In the genomic region with DNA sequence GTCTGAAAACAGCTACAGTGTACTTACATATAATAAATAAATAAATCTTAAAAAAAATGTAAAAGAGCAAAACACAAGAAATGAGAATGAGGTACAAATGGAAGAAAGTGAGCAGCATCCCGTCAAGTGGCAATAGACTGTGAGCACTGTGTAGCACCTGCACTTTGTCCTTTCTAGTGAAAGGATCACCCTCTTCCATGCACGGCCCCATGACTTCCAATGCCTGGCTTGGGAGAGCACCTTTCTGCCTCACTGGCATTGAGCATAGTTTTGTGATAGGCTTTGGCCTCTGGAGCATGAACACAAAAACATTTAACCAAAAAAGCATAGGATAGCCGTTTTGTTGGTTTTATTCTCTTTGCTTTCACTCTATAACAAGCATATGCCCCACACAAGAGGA, we compare ENCODE assay signal across 24 mouse cellular contexts.
"Had no signal": no experiment of that assay in that cellular context is flagged by ENCODE, and none has a peak within 500 bp of the region (broad histone marks: within the 10 kb centered on the region; RNA-seq: fewer than 3 reads in every experiment).

No protein-coding gene starts in this region.

- H3K27me3 ChIP-seq: heart, embryonic 12.5 days; hindbrain, embryonic 12.5 days; limb, embryonic 12.5 days; liver, embryonic 12.5 days; liver, embryonic 15.5 days had no signal

- H3K4me3 ChIP-seq: gastrocnemius, adult 2 months; heart, embryonic 10.5 days; heart, embryonic 12.5 days; hindbrain, embryonic 10.5 days; hindbrain, embryonic 12.5 days; layer of hippocampus, adult 2 months; left cerebral cortex, adult 2 months; limb, embryonic 10.5 days; limb, embryonic 12.5 days; liver, embryonic 12.5 days; liver, embryonic 15.5 days had no signal

- H3K9ac ChIP-seq: heart, embryonic 12.5 days; hindbrain, embryonic 12.5 days; hindbrain, embryonic 14.5 days; limb, embryonic 12.5 days; liver, embryonic 12.5 days; liver, embryonic 15.5 days; liver, postnatal 0 days had no signal

- H3K36me3 ChIP-seq: hindbrain, embryonic 12.5 days; limb, embryonic 12.5 days had no signal

- H3K27ac ChIP-seq: gastrocnemius, adult 2 months; heart, embryonic 10.5 days; hindbrain, embryonic 10.5 days; hindbrain, embryonic 12.5 days; hindbrain, embryonic 14.5 days; layer of hippocampus, adult 2 months; left cerebral cortex, adult 2 months; limb, embryonic 10.5 days; limb, embryonic 12.5 days; liver, embryonic 12.5 days; liver, embryonic 15.5 days had no signal

- H3K9me3 ChIP-seq: heart, embryonic 10.5 days; heart, embryonic 12.5 days; hindbrain, embryonic 10.5 days; hindbrain, embryonic 12.5 days; limb, embryonic 10.5 days; limb, embryonic 12.5 days; liver, embryonic 12.5 days; liver, embryonic 15.5 days had no signal

- ATAC-seq: forebrain, embryonic 16.5 days; hindbrain, embryonic 16.5 days; inflammation-experienced regulatory T-cells, adult 6 months; intestine, postnatal 0 days; liver, embryonic 12.5 days; liver, postnatal 0 days had no signal

- H3K4me2 ChIP-seq: heart, embryonic 12.5 days; hindbrain, embryonic 12.5 days; hindbrain, embryonic 14.5 days; limb, embryonic 12.5 days; liver, embryonic 12.5 days; liver, embryonic 15.5 days had no signal

- DNase-seq: gastrocnemius, adult 2 months; gastrocnemius, postnatal 10 days; gastrocnemius, postnatal 25 days; heart, adult 18-20 months; heart, postnatal 10 days; heart, postnatal 4 days; kidney, adult 18-20 months; kidney, postnatal 10 days; liver, postnatal 0 days had no signal

- H3K4me1 ChIP-seq: hindbrain, embryonic 10.5 days; hindbrain, embryonic 12.5 days; limb, embryonic 12.5 days had no signal
